Mouse (Mus musculus) kidney, postnatal 25 days (tissue): Measurements from ENCODE around the gene Letmd1.

Experiments used
- DNase-seq, 2 experiments: peaks; one replicate each; pipeline ENCODE4 v3.0.0; 2021; ENCODE audit warnings: mixed read lengths in 2 of 2

Gene Letmd1

DNA sequence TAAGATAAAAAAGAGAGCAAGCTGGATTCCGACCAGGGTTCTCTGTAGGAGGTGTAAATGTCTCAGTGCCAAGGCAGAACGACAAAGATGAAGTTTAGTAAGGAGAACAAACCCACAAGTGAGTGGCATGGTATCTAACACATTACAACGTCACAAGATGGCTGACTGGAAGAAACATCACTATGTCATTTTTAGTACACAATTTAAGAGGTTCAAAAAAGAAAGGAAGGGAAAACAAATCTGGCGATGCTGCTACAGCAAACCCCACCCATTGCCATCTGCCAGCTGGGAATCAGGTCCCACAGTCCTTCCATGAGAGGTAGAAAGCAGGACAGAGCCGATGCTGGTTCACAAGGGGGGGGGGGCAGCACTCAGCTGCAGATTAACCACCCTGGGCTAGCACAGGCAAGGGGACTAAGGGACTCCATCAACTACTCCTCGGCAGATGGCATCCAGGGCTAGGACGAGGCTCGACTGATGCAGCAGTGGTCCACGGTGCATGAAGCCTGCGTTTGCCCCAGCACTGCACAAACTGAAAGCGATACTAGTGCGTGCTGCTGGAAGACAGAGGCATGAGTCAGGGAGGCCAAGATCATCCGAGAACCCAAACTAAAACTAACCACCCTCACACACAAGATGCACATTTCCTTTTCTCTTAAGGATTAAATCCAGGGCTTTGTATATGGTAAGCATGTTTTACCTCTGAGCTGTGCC, 39.8 kb downstream of the Letmd1 start:
- no peak for DNase-seq

DNA sequence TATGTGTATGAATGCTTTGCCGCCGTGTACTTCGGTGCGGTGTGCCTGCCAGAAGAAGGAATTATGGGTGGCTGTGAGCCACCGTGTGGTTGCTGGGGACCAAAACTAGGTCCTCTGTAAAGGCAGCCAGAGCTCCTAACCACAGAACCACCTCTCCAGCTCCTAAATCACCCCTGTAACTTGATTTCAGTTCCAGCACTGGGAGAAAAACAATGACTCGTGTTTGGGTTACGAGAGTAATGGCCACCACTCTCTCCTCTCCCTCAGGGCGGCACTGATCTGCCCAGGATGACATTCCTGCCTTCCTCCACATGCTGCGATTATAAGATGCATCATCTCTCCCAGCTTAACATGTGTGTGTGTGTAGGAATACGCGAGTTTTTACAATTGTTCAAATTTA, 41.2 kb downstream of the Letmd1 start:
- no peak for DNase-seq

GRCm38 (mm10) chr15:100513387-100513786, 44.6 kb downstream of the Letmd1 start:
- DNase-seq: no peak

GRCm38 (mm10) chr15:100515121-100515520, 46.3 kb downstream of the Letmd1 start:
- DNase-seq: no peak

- no peak for DNase-seq
Observed at GRCm38 (mm10) chr15:100520306-100520705, 51.5 kb downstream of the Letmd1 start.

DNA sequence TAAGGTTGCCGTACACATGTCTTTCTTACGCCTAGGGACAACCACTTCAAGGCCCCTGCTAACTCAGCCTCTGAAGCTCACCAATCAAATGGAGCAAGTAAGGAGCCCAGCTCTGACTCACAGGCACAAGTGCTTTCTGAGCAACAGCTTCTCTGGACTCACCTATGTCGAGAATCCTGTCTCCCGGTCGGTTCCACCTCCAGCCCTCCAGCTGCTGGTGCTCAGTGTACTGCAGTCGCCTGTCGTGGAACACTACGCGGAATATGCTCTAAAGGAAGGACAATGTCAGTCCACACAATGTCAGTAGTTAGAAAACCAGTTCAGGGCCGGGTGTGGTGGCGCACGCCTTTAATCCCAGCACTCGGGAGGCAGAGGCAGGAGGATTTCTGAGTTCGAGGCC, 56.6 kb downstream of the Letmd1 start:
- no peak for DNase-seq

GRCm38 (mm10) chr15:100527900-100528299, 59.1 kb downstream of the Letmd1 start:
- no peak for DNase-seq
